Mouse (Mus musculus) stomach, embryonic 16.5 days (tissue): ENCODE results near the gene Smarcd1. TPM values are rescaled to one million over a fixed set of nuclear protein-coding genes. Genes with fewer than 3 reads are reported as not detected.
"Not testable (repeated sequence)": the region's sequence is repeated elsewhere in the genome, so short reads cannot be mapped to it uniquely, and the experiment has no call there.

Source experiments
- ATAC-seq: fragments of 200-750 bp; cut with Nextera tagmentation; 2 replicates; pipeline ENCODE4 v1.8.0; 2017; ENCODE audit warnings: moderate number of reproducible peaks, moderate TSS enrichment; ENCODE audit not compliant: insufficient read depth, low FRiP score
- H3K27ac ChIP-seq: fragments of 300-500 bp; sonication (generic); 2 replicates; pipeline ENCODE4 v1.5.1; 2014; ENCODE audit warnings: low read length
- H3K27me3 ChIP-seq: fragments of 300-500 bp; sonication (generic); 2 replicates; pipeline ENCODE4 v1.6.1; 2014; ENCODE audit warnings: low read length, control low read depth, mixed read lengths; ENCODE audit not compliant: control insufficient read depth, insufficient read depth
- H3K36me3 ChIP-seq: fragments of 300-500 bp; sonication (generic); 2 replicates; pipeline ENCODE4 v1.6.1; 2014; ENCODE audit warnings: low read length; ENCODE audit not compliant: control insufficient read depth, insufficient read depth
- H3K4me1 ChIP-seq: fragments of 300-500 bp; sonication (generic); 2 replicates; pipeline ENCODE4 v1.6.1; 2014; ENCODE audit warnings: low read length, control low read depth, mixed read lengths; ENCODE audit not compliant: control insufficient read depth, insufficient read depth
- H3K4me2 ChIP-seq: fragments of 300-500 bp; sonication (generic); 2 replicates; pipeline ENCODE4 v1.6.1; 2014; ENCODE audit warnings: low read depth, low read length, mixed read lengths
- H3K4me3 ChIP-seq: fragments of 300-500 bp; sonication (generic); replicated peaks from 2 replicates; pipeline ENCODE4 v1.5.1; 2014; ENCODE audit warnings: mild to moderate bottlenecking, low read length
- H3K9ac ChIP-seq: fragments of 300-500 bp; sonication (generic); 2 replicates; pipeline ENCODE4 v1.6.1; 2014; ENCODE audit warnings: low read length
- H3K9me3 ChIP-seq: fragments of 300-500 bp; sonication (generic); replicated peaks from 2 replicates; pipeline ENCODE4 v1.6.1; 2016; ENCODE audit warnings: low read length, control low read depth; ENCODE audit not compliant: control insufficient read depth
- WGBS: fragments of 180-500 bp; shearing (Covaris S2); extraction: QIAGEN DNeasy Blood & Tissue Kit; methylation state at CpG from one replicate; pipeline ENCODE4 v1.1.7; 2014; 5-methylcytosine and 5-hydroxymethylcytosine counted together
- polyA plus RNA-seq: library from polyadenylated mRNA; unstranded; fragments of >200 nt; fragmentation: Nextera tagmentation; extraction: Ambion mirVana; gene quantifications from 2 replicates; pipeline ENCODE4 v1.2.1, GENCODE M21; 2015

Smarcd1 gene
- polyA plus RNA-seq, 1 experiment from 2014 or later: 20.9 TPM

- H3K4me2 ChIP-seq: peak overlapping the region; percentile 75
- ATAC-seq: peak; percentile 14; the same call in 1 of the 2 replicates
- no peaks in the 10 kb centered on the region for H3K27me3 ChIP-seq
- peak overlapping the region; percentile 88 for H3K27ac ChIP-seq
- 0 out of 2 replicates have a peak overlapping the region, but pooled peaks have one; percentile 91 for H3K4me3 ChIP-seq
- H3K9me3 ChIP-seq: 0 out of 2 replicates have a peak, but pooled peaks cover under 1% of the 10 kb centered on the region
- WGBS: 25% methylated on average over 11 of the region's 11 CpGs
- peaks cover 9% of the 10 kb centered on the region for H3K36me3 ChIP-seq
- peaks cover 25% of the 10 kb centered on the region for H3K4me1 ChIP-seq
- peak overlapping the region; percentile 65 for H3K9ac ChIP-seq
Observed at GRCm38 (mm10) chr15:99723515-99724291, 21.8 kb downstream of the Smarcd1 start.

GRCm38 (mm10) chr15:99724292-99725021 is 22.5 kb downstream of the Smarcd1 start:
- peak overlapping the region; percentile 75 for H3K4me2 ChIP-seq
- peak; percentile 31 for ATAC-seq
- H3K4me1 ChIP-seq: peaks cover 25% of the 10 kb centered on the region
- H3K27me3 ChIP-seq: no peaks in the 10 kb centered on the region
- H3K9ac ChIP-seq: peak overlapping the region; percentile 65
- peaks cover 5% of the 10 kb centered on the region; the same call in 1 of the 2 replicates for H3K9me3 ChIP-seq
- WGBS: 9% methylated on average over 16 of the region's 16 CpGs
- peak overlapping the region; percentile 88 for H3K27ac ChIP-seq
- peak overlapping the region; percentile 91 for H3K4me3 ChIP-seq
- H3K36me3 ChIP-seq: peaks cover 14% of the 10 kb centered on the region

- WGBS: under 1% methylated on average over 68 of the region's 68 CpGs
- peak within 1 kb of the TSS; percentile 96 for H3K9ac ChIP-seq
- peak within 1 kb of the TSS; percentile 75 for H3K4me2 ChIP-seq
- peak within 1 kb of the TSS; percentile 91 for H3K4me3 ChIP-seq
- H3K27me3 ChIP-seq: no peaks in the 10 kb centered on the region
- H3K9me3 ChIP-seq: peaks cover 5% of the 10 kb centered on the region; the same call in 1 of the 2 replicates
- H3K36me3 ChIP-seq: peaks cover 14% of the 10 kb centered on the region
- H3K27ac ChIP-seq: peak within 1 kb of the TSS; percentile 91
- peaks cover 25% of the 10 kb centered on the region for H3K4me1 ChIP-seq
- peak; percentile 94 for ATAC-seq
Observed at GRCm38 (mm10) chr15:99725341-99726155, 23.6 kb downstream of the Smarcd1 start, which contains the start of gene Cox14. Cox14 (plus strand) TSS chr15:99725618.

- H3K36me3 ChIP-seq: peaks cover 14% of the 10 kb centered on the region
- no peak overlapping the region for H3K27ac ChIP-seq
- no peaks in the 10 kb centered on the region for H3K27me3 ChIP-seq
- peak overlapping the region; percentile 63 for H3K4me2 ChIP-seq
- 68% methylated on average over 2 of the region's 2 CpGs for WGBS
- H3K4me1 ChIP-seq: peaks cover 25% of the 10 kb centered on the region
- peak overlapping the region; percentile 91 for H3K4me3 ChIP-seq
- H3K9ac ChIP-seq: peak overlapping the region; percentile 96
- no peak for ATAC-seq
- H3K9me3 ChIP-seq: peaks cover 5% of the 10 kb centered on the region; the same call in 1 of the 2 replicates
Observed at GRCm38 (mm10) chr15:99726549-99726948, 24.6 kb downstream of the Smarcd1 start.

GRCm38 (mm10) chr15:99727039-99727438 is 25.1 kb downstream of the Smarcd1 start:
- not testable (repeated sequence) for H3K27ac ChIP-seq, H3K9ac ChIP-seq, H3K4me3 ChIP-seq, H3K4me2 ChIP-seq, H3K27me3 ChIP-seq, H3K9me3 ChIP-seq, ATAC-seq
- 89% methylated on average over 4 of the region's 5 CpGs for WGBS
- peaks cover 14% of the 10 kb centered on the region for H3K36me3 ChIP-seq
- H3K4me1 ChIP-seq: peaks cover 25% of the 10 kb centered on the region

GRCm38 (mm10) chr15:99727525-99727924 is 25.6 kb downstream of the Smarcd1 start:
- Histone ChIP-seq H3K4me3 (no peak overlapping the region), H3K27ac (no peak overlapping the region), H3K36me3 (peaks cover 14% of the 10 kb centered on the region), H3K9ac (no peak overlapping the region), H3K9me3 (peaks cover 5% of the 10 kb centered on the region; the same call in 1 of the 2 replicates), H3K4me2 (no peak overlapping the region), H3K4me1 (peaks cover 25% of the 10 kb centered on the region), H3K27me3 (no peaks in the 10 kb centered on the region)
- ATAC-seq: no peak
- 95% methylated on average over 12 of the region's 12 CpGs for WGBS

GRCm38 (mm10) chr15:99728211-99728610 is 26.3 kb downstream of the Smarcd1 start:
- Histone ChIP-seq H3K4me3 (no peak overlapping the region), H3K36me3 (peaks cover 14% of the 10 kb centered on the region), H3K9ac (no peak overlapping the region), H3K4me1 (peaks cover 21% of the 10 kb centered on the region), H3K9me3 (peaks cover 5% of the 10 kb centered on the region; the same call in 1 of the 2 replicates), H3K4me2 (no peak overlapping the region), H3K27ac (no peak overlapping the region), H3K27me3 (no peaks in the 10 kb centered on the region)
- WGBS: 90% methylated on average over 5 of the region's 5 CpGs
- no peak for ATAC-seq

GRCm38 (mm10) chr15:99729056-99729783 is 27.3 kb downstream of the Smarcd1 start:
- no peak for ATAC-seq
- no peak overlapping the region for H3K4me3 ChIP-seq
- H3K9me3 ChIP-seq: peaks cover 5% of the 10 kb centered on the region; the same call in 1 of the 2 replicates
- peaks cover 14% of the 10 kb centered on the region for H3K36me3 ChIP-seq
- WGBS: 96% methylated on average over 3 of the region's 4 CpGs
- no peak overlapping the region for H3K4me2 ChIP-seq
- H3K9ac ChIP-seq: no peak overlapping the region
- no peak overlapping the region for H3K27ac ChIP-seq
- no peaks in the 10 kb centered on the region for H3K27me3 ChIP-seq
- H3K4me1 ChIP-seq: peaks cover 12% of the 10 kb centered on the region
